In genomic region chr1:85981738-85982357, GRCm38 (mm10) we compare ENCODE assay signal across 11 mouse cellular contexts. TPM values are rescaled to one million over a fixed set of nuclear protein-coding genes. Genes with fewer than 3 reads are reported as not detected.
DNase-seq lines count a peak whose midpoint lies in the region; ATAC-seq and TF ChIP-seq lines count a peak whose summit lies in the region.
"Had no signal": no experiment of that assay in that cellular context is flagged by ENCODE, and none has a peak within 500 bp of the region (broad histone marks: within the 10 kb centered on the region; RNA-seq: fewer than 3 reads in every experiment).

No protein-coding gene starts in this region.

- dilution Hi-C loops in CH12.LX (cut with MboI; ENCODE audit: extremely low pct_ligation_motif_present, extremely low pct_unique_long_range_greater_than_20kb, low sequenced_read_pairs) = no loop called here

- H3K9ac ChIP-seq in kidney, embryonic 16.5 days (replicated peaks; ENCODE audit: low read length) = no peak overlapping the region
- no peak overlapping the region for H3K9ac ChIP-seq in CH12.LX (ENCODE audit: insufficient read depth, low read depth)
- H3K9ac ChIP-seq: liver, embryonic 13.5 days had no signal

- TF ChIP-seq CTCF in CH12.LX (conservative IDR thresholded peaks at IDR 0.05 in 1 of 2, IDR thresholded peaks at IDR 0.05 in 1 of 2; ENCODE audit: low read depth in 2 of 2, low read length in 2 of 2) = no peak
- no peak for TF ChIP-seq CTCF in left cerebral cortex, adult 2 months (IDR thresholded peaks at IDR 0.05)

- no peak overlapping the region for H3K27ac ChIP-seq in kidney, embryonic 16.5 days (ENCODE audit: low read length)
- no peak overlapping the region for H3K27ac ChIP-seq in CH12.LX (ENCODE audit: insufficient read depth, low read depth)
- no peak overlapping the region for H3K27ac ChIP-seq in left cerebral cortex, adult 2 months
- H3K27ac ChIP-seq: liver, embryonic 13.5 days had no signal

- in situ Hi-C loops in CH12.LX (cut with MboI; ENCODE audit: low pct_ligation_motif_present, low pct_unique_long_range_greater_than_20kb, low sequenced_read_pairs) = no loop called here

- no peaks in the 10 kb centered on the region for H3K79me2 ChIP-seq in CH12.LX (replicated peaks; ENCODE audit: control insufficient read depth, extremely low read depth, insufficient read depth, poor library complexity, severe bottlenecking)

- intact Hi-C loops in left cerebral cortex, adult 2 months (cut with DNase I) = no loop called here

- no peak overlapping the region for H3K4me2 ChIP-seq in kidney, embryonic 16.5 days (replicated peaks; ENCODE audit: low read depth, low read length)
- H3K4me2 ChIP-seq in CH12.LX (ENCODE audit: insufficient read depth, low read depth, poor library complexity, severe bottlenecking) = no peak overlapping the region
- H3K4me2 ChIP-seq: liver, embryonic 13.5 days had no signal

- no peak overlapping the region for H3K4me3 ChIP-seq in kidney, embryonic 16.5 days (ENCODE audit: low read length)
- no peak overlapping the region for H3K4me3 ChIP-seq in CH12.LX (replicated peaks in 1 of 3; ENCODE audit: low read depth in 2 of 3, low read length in 2 of 3, poor library complexity in 1 of 3)
- H3K4me3 ChIP-seq in left cerebral cortex, adult 2 months = no peak overlapping the region
- H3K4me3 ChIP-seq: erythroblast, embryonic 14.5 days; liver, embryonic 13.5 days had no signal

- 47% methylated on average over 7 of the region's 7 CpGs for WGBS in kidney, embryonic 16.5 days

- H3K4me1 ChIP-seq in kidney, embryonic 16.5 days (ENCODE audit: insufficient read depth, low read length) = no peaks in the 10 kb centered on the region
- H3K4me1 ChIP-seq in CH12.LX (ENCODE audit: control insufficient read depth in 1 of 2, insufficient read depth in 2 of 2) = peaks cover 38 to 81% of the 10 kb centered on the region in 2 experiments
- H3K4me1 ChIP-seq: liver, embryonic 13.5 days had no signal

- H3K36me3 ChIP-seq in kidney, embryonic 16.5 days (ENCODE audit: insufficient read depth, low read length) = no peaks in the 10 kb centered on the region
- no peaks in the 10 kb centered on the region for H3K36me3 ChIP-seq in CH12.LX (replicated peaks in 1 of 2; ENCODE audit: control insufficient read depth in 1 of 2, insufficient read depth in 1 of 2, low read length in 1 of 2)
- H3K36me3 ChIP-seq: liver, embryonic 13.5 days had no signal

- no peak for TF ChIP-seq POLR2A in CH12.LX (IDR thresholded peaks at IDR 0.05; ENCODE audit: low read depth, low read length)

- no peaks in the 10 kb centered on the region for H3K27me3 ChIP-seq in kidney, embryonic 16.5 days (ENCODE audit: insufficient read depth, low read length)
- no peaks in the 10 kb centered on the region for H3K27me3 ChIP-seq in CH12.LX (replicated peaks)
- H3K27me3 ChIP-seq: liver, embryonic 13.5 days had no signal

- peak; percentile 60 for TF ChIP-seq EP300 in CH12.LX (IDR thresholded peaks at IDR 0.05; ENCODE audit: low read length)

- DNase-seq in kidney, adult 11 months = peak; percentile 49
- DNase-seq in CH12.LX (ENCODE audit: extremely low read depth) = no peak
- peak; percentile 79 for DNase-seq in adrenal gland, postnatal 14 days
- peak; percentile 56 for DNase-seq in kidney, adult 9 months
- DNase-seq in urinary bladder, postnatal 4 days (ENCODE audit: low spot score in 2 of 2) = no peak
- DNase-seq in left cerebral cortex, adult 2 months (ENCODE audit: extremely low spot score in 1 of 2, low spot score in 2 of 2) = no peak
- DNase-seq: liver, embryonic 13.5 days; right cerebral cortex, postnatal 4 days had no signal

- no peaks in the 10 kb centered on the region for H3K9me3 ChIP-seq in kidney, embryonic 16.5 days (ENCODE audit: low read length)
- H3K9me3 ChIP-seq in CH12.LX (replicated peaks; ENCODE audit: low read length) = peaks cover 4% of the 10 kb centered on the region
- H3K9me3 ChIP-seq: liver, embryonic 13.5 days had no signal

- no peak for ATAC-seq in kidney, embryonic 16.5 days (ENCODE audit: low FRiP score, low TSS enrichment)

- no peak for TF ChIP-seq RAD21 in CH12.LX (IDR thresholded peaks at IDR 0.05; ENCODE audit: low read depth, low read length)

TF ChIP-seq in CH12.LX, 34 proteins besides CTCF, POLR2A, EP300 and RAD21:
- TF ChIP-seq MAFK (IDR thresholded peaks at IDR 0.05; ENCODE audit: insufficient replicate concordance, low read length) (0 out of 2 replicates have a peak, but pooled peaks have one; percentile 33), USF2 (conservative IDR thresholded peaks at IDR 0.05; ENCODE audit: low read depth, low read length) (no peak), CHD2 (IDR thresholded peaks at IDR 0.05; ENCODE audit: low read length) (0 out of 2 replicates have a peak, but pooled peaks have one; percentile 12), MEF2A (IDR thresholded peaks at IDR 0.05; ENCODE audit: borderline replicate concordance, low read depth, low read length) (no peak), TCF12 (IDR thresholded peaks at IDR 0.05; ENCODE audit: low read depth, low read length) (peak; percentile 11; the same call in 1 of the 2 replicates), SIN3A (IDR thresholded peaks at IDR 0.05; ENCODE audit: low read length) (0 out of 2 replicates have a peak, but pooled peaks have one; percentile 30), RCOR1 (conservative IDR thresholded peaks at IDR 0.05; ENCODE audit: low read depth, low read length) (no peak), NRF1 (IDR thresholded peaks at IDR 0.05; ENCODE audit: low read depth, low read length) (no peak), ETS1 (conservative IDR thresholded peaks at IDR 0.05; ENCODE audit: low read depth, low read length) (peak; percentile 79), BHLHE40 (IDR thresholded peaks at IDR 0.05; ENCODE audit: low read depth, low read length) (peak; percentile 59)

RNA-seq across cellular contexts. Expression of gene Gpr55, which starts 21.0 kb away (rescaled TPM):
- polyA plus RNA-seq in kidney, embryonic 16.5 days (2015; fragmentation: Nextera tagmentation; extraction: Ambion mirVana) = 0.14 TPM in 1 of 2 replicates, not detected in the other
- total RNA-seq in CH12.LX (2012; rRNA removed) (24.3 and 25.6 TPM in 2 replicates), CH12.LX (2014; rRNA removed) (16.2 and 16.4 TPM in 2 replicates)
- polyA plus RNA-seq in CH12.LX (2012; ENCODE audit: insufficient read length, low read depth) = 17.3 and 20.3 TPM in 2 replicates
- 3.0 and 3.4 TPM in 2 replicates for total RNA-seq in adrenal gland, postnatal 14 days (2021)
- total RNA-seq in left cerebral cortex, adult 2 months (2021) = under 1 TPM; 0.09 to 0.14 TPM
- polyA plus RNA-seq: erythroblast, embryonic 14.5 days; intestine, embryonic 14.5 days had no signal

RNA-seq across cellular contexts. Expression of gene Spata3, which starts 34.8 kb away (rescaled TPM):
- not detected in 2 replicates for polyA plus RNA-seq in kidney, embryonic 16.5 days (2015; fragmentation: Nextera tagmentation; extraction: Ambion mirVana)
- not detected in 2 replicates for total RNA-seq in CH12.LX (2012; rRNA removed)
- not detected in 2 replicates for total RNA-seq in CH12.LX (2014; rRNA removed)
- polyA plus RNA-seq in CH12.LX (2012; ENCODE audit: insufficient read length, low read depth) = not detected in 2 replicates
- total RNA-seq in adrenal gland, postnatal 14 days (2021) = not detected in 2 replicates
- total RNA-seq in left cerebral cortex, adult 2 months (2021) = under 1 TPM; 0.61 to 0.75 TPM
- polyA plus RNA-seq: erythroblast, embryonic 14.5 days; intestine, embryonic 14.5 days had no signal

RNA-seq across cellular contexts. Expression of gene 4933407L21Rik, which starts 53.6 kb away (rescaled TPM):
- polyA plus RNA-seq in kidney, embryonic 16.5 days (2015; fragmentation: Nextera tagmentation; extraction: Ambion mirVana) = 1.6 TPM in 2 replicates
- total RNA-seq in CH12.LX (2012; rRNA removed) (0.08 and 0.17 TPM in 2 replicates), CH12.LX (2014; rRNA removed) (0.19 and 0.36 TPM in 2 replicates)
- 0.31 and 0.71 TPM in 2 replicates for polyA plus RNA-seq in CH12.LX (2012; ENCODE audit: insufficient read length, low read depth)
- total RNA-seq in adrenal gland, postnatal 14 days (2021) = 0.15 TPM in 1 of 2 replicates, not detected in the other
- 1 to 10 TPM; 5.5 to 7.2 TPM for total RNA-seq in left cerebral cortex, adult 2 months (2021)
- polyA plus RNA-seq: erythroblast, embryonic 14.5 days; liver, embryonic 13.5 days had no signal

Comparison
In these comparisons a context has a peak if more than half of its experiments do, and no peak if none do; other contexts are left out.
1. DNase-seq: peak in kidney, adult 11 months (single experiment), adrenal gland, postnatal 14 days (single experiment) and kidney, adult 9 months (single experiment); none in CH12.LX (single experiment), urinary bladder, postnatal 4 days (0 of 2) and left cerebral cortex, adult 2 months (0 of 2).